Mouse (Mus musculus): ENCODE measurements around the gene Fgf14.

DNA sequence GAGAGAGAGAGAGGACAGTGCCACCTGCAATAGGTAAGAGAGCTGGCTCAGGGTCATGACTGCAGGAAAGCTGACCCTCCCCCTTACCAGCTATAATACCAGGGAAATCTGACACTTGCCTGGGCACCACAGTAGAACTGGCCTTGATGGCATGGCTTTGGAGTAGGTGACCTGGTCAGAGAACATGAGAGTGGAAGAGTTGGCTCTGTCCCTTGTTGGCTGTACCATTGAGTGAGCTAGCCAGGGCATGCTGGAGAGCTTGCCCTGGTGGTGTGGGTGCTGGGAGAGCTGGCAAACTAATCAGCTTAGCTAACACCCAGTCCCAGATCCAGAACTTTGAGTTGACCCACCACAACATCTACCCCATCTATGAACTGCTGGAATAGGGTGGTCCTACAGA, 348.5 kb downstream of the Fgf14 start:
- no peak for TF ChIP-seq POLR2A (IDR thresholded peaks at IDR 0.05; ENCODE audit: low read depth, low read length)
- no peak for TF ChIP-seq CTCF (IDR thresholded peaks at IDR 0.05; ENCODE audit: extremely low read depth, insufficient read length, insufficient replicate concordance, low read depth, low read length)
